ENCODE assay signal across 22 mouse cellular contexts in genomic region chr7:65929398-65929797, GRCm38 (mm10).
A peak's percentile ranks its signal among the peaks of the same experiment; 100 is the strongest.
DNase-seq lines count a peak whose midpoint lies in the region; ATAC-seq and TF ChIP-seq lines count a peak whose summit lies in the region.
"Had no signal": no experiment of that assay in that cellular context is flagged by ENCODE, and none has a peak within 500 bp of the region (broad histone marks: within the 10 kb centered on the region; RNA-seq: fewer than 3 reads in every experiment).

No protein-coding gene starts in this region.

- WGBS in hindbrain, embryonic 10.5 days: 23% methylated on average over 5 of the region's 5 CpGs
- WGBS in hindbrain, postnatal 0 days: 37% methylated on average over 5 of the region's 5 CpGs
- WGBS in liver, embryonic 14.5 days (ENCODE audit: insufficient replicate concordance): 21% methylated on average over 5 of the region's 5 CpGs

- TF ChIP-seq CTCF in hindbrain, postnatal 0 days (IDR thresholded peaks at IDR 0.05; ENCODE audit: low read depth): no peak
- no peak for TF ChIP-seq CTCF in liver, embryonic 14.5 days (IDR thresholded peaks at IDR 0.05; ENCODE audit: low read depth)

- H3K4me2 ChIP-seq in hindbrain, postnatal 0 days (ENCODE audit: low read depth, low read length): no peak overlapping the region
- no peak overlapping the region for H3K4me2 ChIP-seq in liver, embryonic 14.5 days (ENCODE audit: low read depth)
- H3K4me2 ChIP-seq: hindbrain, embryonic 12.5 days; limb, embryonic 12.5 days; midbrain, embryonic 12.5 days had no signal

- no peaks in the 10 kb centered on the region for H3K36me3 ChIP-seq in hindbrain, embryonic 10.5 days
- H3K36me3 ChIP-seq in hindbrain, postnatal 0 days (ENCODE audit: insufficient read depth, low read length): no peaks in the 10 kb centered on the region
- H3K36me3 ChIP-seq in liver, embryonic 14.5 days (replicated peaks; ENCODE audit: control insufficient read depth, insufficient read depth, low read depth): no peaks in the 10 kb centered on the region
- H3K36me3 ChIP-seq: forebrain, embryonic 10.5 days; hindbrain, embryonic 12.5 days; limb, embryonic 12.5 days; midbrain, embryonic 12.5 days had no signal

- peaks cover 29% of the 10 kb centered on the region for H3K4me1 ChIP-seq in hindbrain, embryonic 10.5 days (replicated peaks)
- H3K4me1 ChIP-seq in hindbrain, postnatal 0 days (ENCODE audit: insufficient read depth, low read length): no peaks in the 10 kb centered on the region
- peaks cover 0 to 6% of the 10 kb centered on the region in 2 experiments; a peak in 2 of 4 replicates for H3K4me1 ChIP-seq in liver, embryonic 14.5 days (replicated peaks; ENCODE audit: control insufficient read depth in 2 of 2, insufficient read depth in 2 of 2, low read length in 1 of 2)

- peak; percentile 70 for DNase-seq in heart, adult 11 months
- no peak for DNase-seq in heart, postnatal 14 days
- DNase-seq in hindbrain, embryonic 10.5 days (ENCODE audit: low spot score): no peak
- no peak for DNase-seq in hindbrain, postnatal 0 days (ENCODE audit: low spot score)
- peak; percentile 54 for DNase-seq in embryo, embryonic 9.5 days (ENCODE audit: extremely low spot score)
- peak in 2 of 3 experiments; percentile 12 to 27 for DNase-seq in liver, embryonic 14.5 days (ENCODE audit: low read depth in 3 of 3, low spot score in 3 of 3)
- no peak for DNase-seq in frontal cortex, postnatal 36 days (ENCODE audit: low spot score in 2 of 2)
- DNase-seq in ovary, postnatal 14 days (ENCODE audit: low spot score): no peak
- DNase-seq: adrenal gland, postnatal 10 days; cerebellum, adult 9-11 months; forebrain, postnatal 0 days; gastrocnemius, adult 2 months; right cerebral cortex, postnatal 25 days; thymus, postnatal 4 days had no signal

- H3K9me3 ChIP-seq in hindbrain, embryonic 10.5 days: no peaks in the 10 kb centered on the region
- H3K9me3 ChIP-seq in hindbrain, postnatal 0 days (ENCODE audit: low read length): no peaks in the 10 kb centered on the region
- no peaks in the 10 kb centered on the region for H3K9me3 ChIP-seq in liver, embryonic 14.5 days (ENCODE audit: control insufficient read depth, low read length)
- H3K9me3 ChIP-seq: forebrain, embryonic 10.5 days; hindbrain, embryonic 12.5 days; limb, embryonic 12.5 days; midbrain, embryonic 12.5 days had no signal

- intact Hi-C loops in heart, postnatal 14 days (cut with DNase I): no loop called here

- no peak overlapping the region for H3K4me3 ChIP-seq in hindbrain, embryonic 10.5 days
- no peak overlapping the region for H3K4me3 ChIP-seq in hindbrain, postnatal 0 days (ENCODE audit: low read length)
- no peak overlapping the region for H3K4me3 ChIP-seq in liver, embryonic 14.5 days (ENCODE audit: insufficient read depth in 1 of 2, low read depth in 2 of 2, low read length in 2 of 2)
- H3K4me3 ChIP-seq: forebrain, embryonic 10.5 days; gastrocnemius, adult 2 months; hindbrain, embryonic 12.5 days; limb, embryonic 12.5 days; midbrain, embryonic 12.5 days had no signal

- no peak for ATAC-seq in hindbrain, postnatal 0 days
- 0 out of 2 replicates have a peak, but pooled peaks have one; percentile 51 for ATAC-seq in liver, embryonic 14.5 days (ENCODE audit: insufficient read depth)
- ATAC-seq: activated CD4-positive, CD25-positive, alpha-beta regulatory T cell, adult 4 months; CD4-positive, CD25-positive, alpha-beta regulatory T cell, adult 4 months; forebrain, postnatal 0 days; Patski had no signal

- peak overlapping the region; percentile 56; the same call in 1 of the 2 replicates for H3K27ac ChIP-seq in hindbrain, embryonic 10.5 days
- H3K27ac ChIP-seq in hindbrain, postnatal 0 days: no peak overlapping the region
- no peak overlapping the region for H3K27ac ChIP-seq in liver, embryonic 14.5 days
- H3K27ac ChIP-seq: gastrocnemius, adult 2 months; hindbrain, embryonic 12.5 days; limb, embryonic 12.5 days; macrophage; midbrain, embryonic 12.5 days had no signal

- TF ChIP-seq EP300 in liver, embryonic 14.5 days (IDR thresholded peaks at IDR 0.05; ENCODE audit: low read depth): no peak

- H3K27me3 ChIP-seq in hindbrain, embryonic 10.5 days (ENCODE audit: insufficient read depth, poor library complexity, severe bottlenecking): peaks cover 10% of the 10 kb centered on the region; the same call in 1 of the 2 replicates
- no peaks in the 10 kb centered on the region for H3K27me3 ChIP-seq in hindbrain, postnatal 0 days (ENCODE audit: insufficient read depth, low read length)
- no peaks in the 10 kb centered on the region for H3K27me3 ChIP-seq in liver, embryonic 14.5 days (ENCODE audit: control insufficient read depth, insufficient read depth, low read length)
- H3K27me3 ChIP-seq: Patski had no signal

- H3K9ac ChIP-seq in hindbrain, postnatal 0 days (replicated peaks; ENCODE audit: low read length): no peak overlapping the region
- no peak overlapping the region for H3K9ac ChIP-seq in liver, embryonic 14.5 days (replicated peaks)
- H3K9ac ChIP-seq: forebrain, postnatal 0 days; hindbrain, embryonic 12.5 days; limb, embryonic 12.5 days; midbrain, embryonic 12.5 days had no signal

Comparison
In these comparisons a context has a peak if more than half of its experiments do, and no peak if none do; other contexts are left out.
1. DNase-seq: peak in heart, adult 11 months (single experiment), embryo, embryonic 9.5 days (single experiment) and liver, embryonic 14.5 days (2 of 3); none in heart, postnatal 14 days (0 of 2), hindbrain, embryonic 10.5 days (single experiment), hindbrain, postnatal 0 days (single experiment), frontal cortex, postnatal 36 days (0 of 2) and ovary, postnatal 14 days (single experiment).